Mouse (Mus musculus) NIH3T3 (cell line): Measurements from ENCODE around the gene Lect2.

Source experiments
- DNase-seq: peaks from one replicate; pipeline ENCODE4 v3.0.0-alpha.2; 2012; ENCODE audit warnings: low read depth

Gene Lect2

GRCm38 (mm10) chr13:56548401-56548800 is at the start of gene Lect2:
Gene Lect2, minus strand, starts transcription at chr13:56548502.
- no peak for DNase-seq

GRCm38 (mm10) chr13:56597296-56597695 is 49.0 kb upstream of the Lect2 start:
- no peak for DNase-seq

DNA sequence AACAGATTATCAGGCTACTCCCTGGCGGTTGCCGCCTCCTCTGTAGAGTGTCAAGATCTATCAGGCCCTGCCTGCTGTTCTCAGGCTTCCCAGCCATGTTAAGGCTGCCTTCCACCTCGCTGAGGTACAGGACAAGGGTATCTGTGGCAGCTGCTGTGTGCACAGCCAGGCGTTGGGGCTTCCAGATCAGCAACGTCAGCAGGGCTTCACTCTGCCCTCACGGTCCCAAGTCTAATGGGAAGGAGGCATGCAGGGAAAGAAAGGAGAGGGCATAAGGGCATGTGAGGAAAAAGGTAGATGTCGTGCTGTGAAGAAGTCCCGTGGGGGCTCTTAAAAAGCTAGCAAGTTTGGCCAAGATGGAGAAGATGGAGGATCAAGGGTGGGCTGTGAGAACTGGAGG is 46.9 kb upstream of the Lect2 start:
- DNase-seq: no peak

GRCm38 (mm10) chr13:56593961-56594391 is 45.7 kb upstream of the Lect2 start:
- DNase-seq: no peak

GRCm38 (mm10) chr13:56593196-56593595 is 44.9 kb upstream of the Lect2 start:
- DNase-seq: no peak

GRCm38 (mm10) chr13:56591939-56592338 is 43.6 kb upstream of the Lect2 start:
- DNase-seq: no peak

DNA sequence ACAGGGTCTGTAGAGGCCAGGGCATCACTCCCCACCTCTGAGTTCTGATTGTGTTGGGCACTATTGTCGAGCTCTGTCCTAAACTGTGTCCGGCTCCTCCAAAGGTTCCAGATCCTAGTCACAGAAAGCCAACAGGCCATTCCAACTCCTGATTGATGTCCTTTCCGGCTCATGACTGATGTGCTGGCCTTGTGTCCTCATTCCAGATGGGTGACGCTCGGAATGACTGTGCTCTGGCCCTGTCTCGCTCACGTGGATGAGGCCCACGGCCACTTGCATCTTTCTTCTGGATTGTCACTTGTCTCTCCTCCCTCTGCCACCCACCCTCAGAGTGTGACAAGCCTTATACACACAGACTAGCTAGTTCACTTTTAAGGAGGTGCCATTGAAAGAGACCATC is 42.9 kb upstream of the Lect2 start:
- DNase-seq: no peak

GRCm38 (mm10) chr13:56590202-56590601 is 41.9 kb upstream of the Lect2 start:
- no peak for DNase-seq

DNA sequence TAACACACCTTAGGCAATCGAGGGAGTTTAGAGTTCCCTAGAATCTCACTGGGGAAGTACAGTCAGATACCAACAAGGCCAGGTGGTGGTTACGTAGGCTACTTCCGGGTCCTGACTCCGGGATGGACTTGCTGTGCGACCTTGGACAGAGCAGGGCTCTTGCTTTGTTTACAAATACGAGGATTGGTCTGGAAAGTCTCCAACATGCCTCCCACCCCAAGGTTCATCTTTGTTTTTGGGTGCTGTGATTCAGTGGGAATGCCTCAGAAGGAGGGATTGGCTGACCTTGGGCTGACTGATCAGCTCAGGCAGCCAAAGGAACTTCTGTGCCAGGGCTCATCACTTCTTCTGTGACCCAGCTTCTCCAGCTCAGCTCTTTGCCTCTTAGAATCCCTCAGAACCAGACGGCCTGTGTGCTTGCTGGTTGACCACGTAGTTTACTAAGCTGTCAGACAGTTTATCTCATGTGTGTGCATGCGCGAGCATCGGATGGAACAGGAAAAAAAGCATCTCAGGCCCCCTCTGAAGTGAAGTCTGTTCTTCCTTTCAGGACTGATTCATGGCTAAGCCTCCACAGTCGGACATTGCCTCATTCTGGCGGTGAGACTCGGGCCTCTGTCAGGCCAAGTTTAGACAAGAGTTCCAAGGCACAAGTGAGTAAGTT is 40.3 kb upstream of the Lect2 start:
- peak; percentile 83 for DNase-seq

- DNase-seq: no peak
These were observed 37.7 kb upstream of the Lect2 start for GRCm38 (mm10) chr13:56586046-56586445.

DNA sequence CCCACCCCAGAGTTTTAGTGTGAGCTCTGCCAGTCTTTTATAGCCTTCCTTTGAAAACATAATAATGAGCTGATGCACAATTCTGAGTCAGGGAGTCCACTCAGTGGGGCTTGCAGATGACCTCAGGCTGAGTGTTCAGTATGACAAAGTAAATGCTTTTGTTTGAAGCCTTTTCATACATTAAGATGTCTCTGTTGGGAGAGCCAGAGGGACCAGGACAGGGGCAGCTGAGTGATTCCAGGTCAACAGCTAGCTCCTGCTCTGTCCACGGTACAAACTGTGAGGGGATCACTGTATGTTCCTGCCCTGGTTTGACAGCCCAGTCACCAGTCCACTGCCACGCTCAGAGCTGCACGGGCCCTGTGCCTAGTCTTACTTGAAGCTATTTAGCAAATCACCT is 34.4 kb upstream of the Lect2 start:
- peak; percentile 72 for DNase-seq

- DNase-seq: peak; percentile 90
These were observed 33.7 kb upstream of the Lect2 start for GRCm38 (mm10) chr13:56581961-56582434.

GRCm38 (mm10) chr13:56581512-56581911 is 33.2 kb upstream of the Lect2 start:
- DNase-seq: peak; percentile 67

DNA sequence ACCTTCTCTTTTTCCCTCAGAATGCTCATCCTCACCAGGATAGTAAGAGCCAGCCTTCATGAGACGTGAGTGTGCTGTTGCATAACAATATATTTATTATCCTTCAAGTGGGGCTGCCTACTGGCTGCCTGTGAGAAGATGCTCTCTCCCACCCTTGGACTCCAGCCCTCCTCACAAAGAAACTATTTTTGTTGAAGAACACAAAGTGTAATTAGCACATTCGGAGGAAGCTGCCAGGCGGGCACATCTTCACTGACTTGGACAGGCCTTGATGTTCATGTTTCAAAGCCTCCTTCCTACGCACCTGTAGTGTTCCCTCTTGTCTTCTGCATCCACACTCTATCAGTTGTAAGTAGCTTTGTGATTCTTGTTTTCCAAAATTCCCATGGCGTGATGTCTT is 32.1 kb upstream of the Lect2 start:
- DNase-seq: no peak

- no peak for DNase-seq
These were observed 29.8 kb upstream of the Lect2 start for GRCm38 (mm10) chr13:56578097-56578496.

- peak; percentile 88 for DNase-seq
These were observed 27.5 kb upstream of the Lect2 start for GRCm38 (mm10) chr13:56575701-56576321.

- DNase-seq: no peak
These were observed 26.8 kb upstream of the Lect2 start for GRCm38 (mm10) chr13:56575074-56575473.

DNA sequence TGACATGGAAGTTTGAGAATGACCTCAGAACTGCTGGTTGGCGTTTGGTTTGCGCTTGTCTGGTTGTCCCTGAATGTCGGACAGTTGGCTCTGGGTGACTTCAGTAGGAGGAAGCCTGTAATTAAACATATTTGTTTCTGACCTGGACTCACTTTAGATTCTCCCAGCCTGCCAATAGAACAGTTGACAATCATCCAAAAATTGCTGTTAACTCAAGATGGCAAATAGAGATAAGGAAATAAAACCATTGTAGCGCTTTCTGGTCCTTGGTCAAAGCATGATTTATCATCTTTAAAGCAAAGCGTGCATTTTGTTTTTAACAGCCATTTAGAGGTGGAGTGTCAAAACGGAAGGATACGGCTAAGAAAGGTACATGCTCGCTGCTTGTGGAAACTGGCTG is 23.3 kb upstream of the Lect2 start:
- DNase-seq: no peak

DNA sequence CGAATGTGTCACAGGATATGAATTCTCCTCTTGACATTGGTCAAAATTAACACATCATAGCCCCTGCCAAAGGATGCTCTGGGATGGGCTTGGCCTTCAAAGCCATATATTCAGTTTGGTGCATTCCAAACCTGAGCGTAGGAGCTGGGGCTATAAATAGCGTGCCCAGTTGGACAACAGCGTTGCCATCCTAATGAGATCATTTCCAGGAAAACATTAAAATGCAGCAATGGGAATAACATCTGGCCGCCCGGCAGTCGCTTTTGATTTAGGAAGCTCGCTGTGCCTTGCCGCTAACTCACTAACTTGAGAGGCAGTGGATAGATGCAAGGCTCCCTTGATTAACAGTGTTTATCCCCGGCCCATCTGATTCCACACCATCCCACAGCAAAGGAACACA is 18.0 kb upstream of the Lect2 start:
- DNase-seq: no peak

- DNase-seq: peak; percentile 46
These were observed 14.8 kb upstream of the Lect2 start for GRCm38 (mm10) chr13:56563075-56563474.

DNA sequence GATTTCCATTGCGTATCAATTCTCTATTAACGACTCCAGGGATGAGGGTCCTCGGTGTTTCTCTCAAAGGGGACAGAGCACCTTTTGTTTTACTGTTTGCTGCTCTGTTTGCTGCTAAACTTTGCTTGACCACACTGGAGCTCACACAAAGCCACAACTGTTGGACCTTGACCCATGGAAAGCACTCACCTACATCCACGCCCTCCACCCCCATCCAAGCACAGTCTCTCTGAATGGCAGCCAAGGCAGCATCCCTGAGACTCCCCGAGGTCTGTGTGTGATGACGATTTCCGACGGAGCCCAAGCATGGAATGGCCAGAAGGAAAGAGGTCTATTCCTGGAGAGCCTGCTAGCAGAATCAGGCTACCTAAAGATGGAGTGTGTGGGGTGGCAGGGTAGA is 12.8 kb upstream of the Lect2 start:
- no peak for DNase-seq

GRCm38 (mm10) chr13:56559841-56560370 is 11.6 kb upstream of the Lect2 start:
- no peak for DNase-seq

DNA sequence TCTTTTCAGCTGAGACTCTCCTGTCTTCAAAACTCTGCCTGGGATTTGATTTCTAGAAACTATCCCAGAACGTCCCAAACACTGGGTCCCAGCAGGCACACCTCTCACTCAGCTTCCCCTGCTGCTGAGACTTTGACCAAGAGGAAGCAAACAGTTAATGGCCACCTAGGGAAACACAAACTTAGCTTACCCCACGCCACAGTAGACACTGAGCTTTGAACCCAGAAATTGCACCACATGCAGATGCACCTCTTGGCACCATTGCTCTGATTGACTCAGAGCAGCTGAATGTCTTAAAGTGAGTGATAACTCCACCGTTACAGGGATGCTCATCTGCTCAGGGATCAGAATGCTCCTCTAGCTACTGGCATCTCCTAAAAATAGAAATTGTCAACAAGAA is 10.5 kb upstream of the Lect2 start:
- DNase-seq: no peak

- no peak for DNase-seq
These were observed 8.4 kb upstream of the Lect2 start for GRCm38 (mm10) chr13:56556701-56557100.
